Mouse (Mus musculus) fat pad, adult 2 months (tissue): Measurements from ENCODE around the gene Pllp.
A peak's percentile ranks its signal among the peaks of the same experiment; 100 is the strongest.

Experiments used
- DNase-seq: peaks from one replicate; pipeline ENCODE4 v3.0.0-alpha.2; 2011; ENCODE audit warnings: low read depth, low spot score; ENCODE audit errors: extremely low read depth

The Pllp gene

GRCm38 (mm10) chr8:94695994-94696384, at the start of gene Pllp:
Gene Pllp, minus strand, starts transcription at chr8:94696278.
- no peak for DNase-seq

GRCm38 (mm10) chr8:94745476-94746184, 49.6 kb upstream of the Pllp start, which contains the start of gene Ccl22:
Gene Ccl22, plus strand, starts transcription at chr8:94745590.
- DNase-seq: no peak

GRCm38 (mm10) chr8:94744972-94745371, 48.9 kb upstream of the Pllp start:
- no peak for DNase-seq

GRCm38 (mm10) chr8:94744484-94744883, 48.4 kb upstream of the Pllp start:
- no peak for DNase-seq

GRCm38 (mm10) chr8:94741726-94742125, 45.6 kb upstream of the Pllp start:
- no peak for DNase-seq

- no peak for DNase-seq
Measured at GRCm38 (mm10) chr8:94740591-94740990, 44.5 kb upstream of the Pllp start.

- DNase-seq: no peak
Measured at GRCm38 (mm10) chr8:94739829-94740228, 43.8 kb upstream of the Pllp start.

- no peak for DNase-seq
Measured at GRCm38 (mm10) chr8:94735426-94736094, 39.5 kb upstream of the Pllp start.

- no peak for DNase-seq
Measured at GRCm38 (mm10) chr8:94734735-94735350, 38.8 kb upstream of the Pllp start.

- no peak for DNase-seq
Measured at GRCm38 (mm10) chr8:94733821-94734465, 37.9 kb upstream of the Pllp start.

GRCm38 (mm10) chr8:94729301-94729700, 33.2 kb upstream of the Pllp start:
- no peak for DNase-seq

GRCm38 (mm10) chr8:94725998-94726397, 29.9 kb upstream of the Pllp start:
- DNase-seq: no peak

- DNase-seq: no peak
Measured at GRCm38 (mm10) chr8:94716841-94717240, 20.8 kb upstream of the Pllp start.

- peak; percentile 58 for DNase-seq
Measured at GRCm38 (mm10) chr8:94715871-94716270, 19.8 kb upstream of the Pllp start.

GRCm38 (mm10) chr8:94714556-94714955, 18.5 kb upstream of the Pllp start:
- no peak for DNase-seq

- no peak for DNase-seq
Measured at GRCm38 (mm10) chr8:94711160-94711718, 15.2 kb upstream of the Pllp start.

GRCm38 (mm10) chr8:94710336-94710735, 14.3 kb upstream of the Pllp start:
- no peak for DNase-seq

GRCm38 (mm10) chr8:94706732-94707395, 10.8 kb upstream of the Pllp start:
- DNase-seq: no peak

- no peak for DNase-seq
Measured at GRCm38 (mm10) chr8:94705581-94706245, 9.6 kb upstream of the Pllp start.

- DNase-seq: no peak
Measured at GRCm38 (mm10) chr8:94704669-94704984, 8.5 kb upstream of the Pllp start.
